Mouse (Mus musculus) inflammation-experienced regulatory T-cells, adult 6 months (primary cell): ENCODE data around the gene Celf5. TPM values are rescaled to one million over a fixed set of nuclear protein-coding genes. Genes with fewer than 3 reads are reported as not detected.
"Not testable (repeated sequence)": the region's sequence is repeated elsewhere in the genome, so short reads cannot be mapped to it uniquely, and the experiment has no call there.

Experiments
- ATAC-seq: one replicate; pipeline ENCODE4 v1.8.0; 2017
- polyA plus RNA-seq, 3 experiments: library from polyadenylated mRNA; unstranded; fragments of 100-300 nt; shearing (Covaris generic); gene quantifications; one replicate each; pipeline ENCODE4 v1.2.1; 2017

Gene Celf5
- polyA plus RNA-seq, 3 experiments from 2014 or later = 1.1 to 1.4 (median 1.2) TPM

GRCm38 (mm10) chr10:81452237-81452946 is 30.1 kb downstream of the Celf5 start:
- no peak for ATAC-seq

- ATAC-seq = no peak
Observed at GRCm38 (mm10) chr10:81451365-81451745, 31.2 kb downstream of the Celf5 start.

GRCm38 (mm10) chr10:81450641-81451364 is 31.7 kb downstream of the Celf5 start:
- ATAC-seq = no peak

GRCm38 (mm10) chr10:81450140-81450539 is 32.4 kb downstream of the Celf5 start:
- peak; percentile 50 for ATAC-seq

- not testable (repeated sequence) for ATAC-seq
Observed at GRCm38 (mm10) chr10:81445516-81445915, 37.0 kb downstream of the Celf5 start.

- peak; percentile 69 for ATAC-seq
Observed at GRCm38 (mm10) chr10:81441019-81441418, 41.5 kb downstream of the Celf5 start.

GRCm38 (mm10) chr10:81435436-81435835 is 47.1 kb downstream of the Celf5 start:
- ATAC-seq = no peak

GRCm38 (mm10) chr10:81434361-81435263 is 47.9 kb downstream of the Celf5 start:
- ATAC-seq = no peak

- ATAC-seq = peak; percentile 60
Observed at GRCm38 (mm10) chr10:81433541-81434289, 48.8 kb downstream of the Celf5 start.

GRCm38 (mm10) chr10:81432868-81433262 is 49.6 kb downstream of the Celf5 start:
- ATAC-seq = peak; percentile 87

GRCm38 (mm10) chr10:81432169-81432867 is 50.2 kb downstream of the Celf5 start:
- ATAC-seq = peak; percentile 7

GRCm38 (mm10) chr10:81431526-81432168 is 50.9 kb downstream of the Celf5 start:
- ATAC-seq = no peak

GRCm38 (mm10) chr10:81430831-81431525 is 51.5 kb downstream of the Celf5 start:
- ATAC-seq = no peak

GRCm38 (mm10) chr10:81430141-81430830 is 52.2 kb downstream of the Celf5 start:
- ATAC-seq = no peak

GRCm38 (mm10) chr10:81429605-81430061 is 52.9 kb downstream of the Celf5 start:
- no peak for ATAC-seq

- ATAC-seq = no peak
Observed at GRCm38 (mm10) chr10:81429092-81429491, 53.4 kb downstream of the Celf5 start.

GRCm38 (mm10) chr10:81428507-81428870 is 54.0 kb downstream of the Celf5 start:
- ATAC-seq = no peak

GRCm38 (mm10) chr10:81427804-81428506 is 54.6 kb downstream of the Celf5 start:
- no peak for ATAC-seq

- no peak for ATAC-seq
Observed at GRCm38 (mm10) chr10:81427327-81427726, 55.2 kb downstream of the Celf5 start.
